Mouse (Mus musculus): Measurements from ENCODE around the gene Ccdc47.
"Not testable (repeated sequence)": the region's sequence is repeated elsewhere in the genome, so short reads cannot be mapped to it uniquely, and the experiment has no call there.

The Ccdc47 gene

GRCm38 (mm10) chr11:106215927-106216729, at the start of gene Ccdc47:
Gene Ccdc47 (minus strand): TSS chr11:106216344.
- DNase-seq = peak; percentile 96 to 98

- peak in 1 of 2 experiments; percentile 14 for DNase-seq
These were observed 49.4 kb upstream of the Ccdc47 start for GRCm38 (mm10) chr11:106265570-106265969.

- peak in 1 of 2 experiments; percentile 28 for DNase-seq
These were observed 48.8 kb upstream of the Ccdc47 start for GRCm38 (mm10) chr11:106264988-106265387.

- peak; percentile 45 to 50 for DNase-seq
These were observed 47.8 kb upstream of the Ccdc47 start for GRCm38 (mm10) chr11:106263963-106264362.

GRCm38 (mm10) chr11:106260826-106261450, 44.8 kb upstream of the Ccdc47 start:
- peak in 1 of 2 experiments; percentile 11 for DNase-seq

GRCm38 (mm10) chr11:106256775-106257174, 40.6 kb upstream of the Ccdc47 start:
- DNase-seq = peak; percentile 71 to 75

GRCm38 (mm10) chr11:106255685-106256451, 39.7 kb upstream of the Ccdc47 start, which contains the start of the genes Ftsj3 and Psmc5:
Gene Ftsj3 (minus strand): TSS chr11:106256079.
Gene Psmc5 (plus strand): TSS chr11:106256154.
- DNase-seq = peak; percentile 99 to 100

- DNase-seq = peak in 1 of 2 experiments; percentile 47
These were observed 39.0 kb upstream of the Ccdc47 start for GRCm38 (mm10) chr11:106255174-106255573.

- peak in 1 of 2 experiments; percentile 29 for DNase-seq
These were observed 38.6 kb upstream of the Ccdc47 start for GRCm38 (mm10) chr11:106254767-106255166.

- DNase-seq = no peak
These were observed 33.2 kb upstream of the Ccdc47 start for GRCm38 (mm10) chr11:106249326-106249725.

GRCm38 (mm10) chr11:106246834-106247233, 30.7 kb upstream of the Ccdc47 start:
- peak in 1 of 2 experiments; percentile 24 for DNase-seq

- not testable (repeated sequence) for DNase-seq
These were observed 17.8 kb upstream of the Ccdc47 start for GRCm38 (mm10) chr11:106233978-106234377.

GRCm38 (mm10) chr11:106220603-106221002, 4.5 kb upstream of the Ccdc47 start:
- no peak for DNase-seq

GRCm38 (mm10) chr11:106216730-106217490, 766 bp upstream of the Ccdc47 start, which contains the start of gene Ddx42:
Gene Ddx42 (plus strand): TSS chr11:106216926.
- DNase-seq = peak; percentile 96 to 97

GRCm38 (mm10) chr11:106215450-106215859, 689 bp downstream of the Ccdc47 start:
- DNase-seq = peak in 1 of 2 experiments; percentile 12

GRCm38 (mm10) chr11:106214856-106215255, 1.3 kb downstream of the Ccdc47 start:
- DNase-seq = peak in 1 of 2 experiments; percentile 32

- no peak for DNase-seq
These were observed 3.4 kb downstream of the Ccdc47 start for GRCm38 (mm10) chr11:106212771-106213170.

GRCm38 (mm10) chr11:106202123-106202465, 14.1 kb downstream of the Ccdc47 start, which contains the start of gene Strada:
Gene Strada (minus strand): TSS chr11:106202168.
- DNase-seq = no peak

GRCm38 (mm10) chr11:106201337-106202122, 14.6 kb downstream of the Ccdc47 start:
- DNase-seq = no peak

GRCm38 (mm10) chr11:106200756-106201155, 15.4 kb downstream of the Ccdc47 start:
- DNase-seq = no peak

GRCm38 (mm10) chr11:106199997-106200396, 16.1 kb downstream of the Ccdc47 start:
- DNase-seq = not testable (repeated sequence)
